Mouse (Mus musculus): ENCODE results near the gene Nudt7. TPM values are rescaled to one million over a fixed set of nuclear protein-coding genes. Genes with fewer than 3 reads are reported as not detected.

Nudt7 gene
- polyA plus RNA-seq, 1 experiment from 2014 or later = 15.1 TPM

DNA sequence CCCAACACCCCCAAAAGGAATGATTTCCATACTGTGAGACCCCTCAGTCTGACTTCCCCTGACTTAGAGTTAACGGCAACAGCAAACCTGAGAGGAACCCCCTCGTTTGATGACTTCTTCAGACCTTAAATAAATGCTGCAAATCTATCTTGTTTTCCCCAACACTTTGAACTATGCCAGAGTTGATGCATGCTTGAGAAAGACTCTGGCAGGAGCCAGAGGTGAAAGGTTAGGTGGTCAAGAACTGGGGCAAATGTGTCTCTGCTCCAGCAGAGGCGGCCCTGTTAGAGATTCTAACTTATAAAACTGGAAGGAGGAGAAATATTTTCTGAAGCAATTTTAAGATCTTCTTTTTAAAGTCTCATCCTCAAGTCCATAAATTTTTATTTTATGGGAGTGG, 26.3 kb downstream of the Nudt7 start:
- Histone ChIP-seq H3K27me3 (replicated peaks; ENCODE audit: control insufficient read depth, insufficient read depth, low read length) (no peaks in the 10 kb centered on the region), H3K4me3 (ENCODE audit: low read depth, low read length) (no peak overlapping the region), H3K27ac (replicated peaks; ENCODE audit: low read depth, low read length) (no peak overlapping the region), H3K36me3 (ENCODE audit: control insufficient read depth, insufficient read depth, low read length) (no peaks in the 10 kb centered on the region), H3K4me1 (ENCODE audit: control insufficient read depth, insufficient read depth, low read length) (no peaks in the 10 kb centered on the region), H3K4me2 (ENCODE audit: low read depth, low read length) (no peak overlapping the region), H3K9me3 (ENCODE audit: control insufficient read depth, low read length) (no peaks in the 10 kb centered on the region), H3K9ac (ENCODE audit: low read depth, low read length) (no peak overlapping the region)
- WGBS = 78% methylated on average over 3 of the region's 3 CpGs
- DNase-seq (ENCODE audit: low spot score) (no peak), ATAC-seq (ENCODE audit: low read depth) (no peak)

GRCm38 (mm10) chr8:114163871-114164270, 30.5 kb downstream of the Nudt7 start:
- WGBS = 84% methylated on average over 3 of the region's 3 CpGs
- DNase-seq (ENCODE audit: low spot score) (no peak), ATAC-seq (ENCODE audit: low read depth) (no peak)
- Histone ChIP-seq H3K9me3 (ENCODE audit: control insufficient read depth, low read length) (no peaks in the 10 kb centered on the region), H3K4me2 (ENCODE audit: low read depth, low read length) (no peak overlapping the region), H3K4me1 (ENCODE audit: control insufficient read depth, insufficient read depth, low read length) (no peaks in the 10 kb centered on the region), H3K36me3 (ENCODE audit: control insufficient read depth, insufficient read depth, low read length) (no peaks in the 10 kb centered on the region), H3K4me3 (ENCODE audit: low read depth, low read length) (no peak overlapping the region), H3K9ac (ENCODE audit: low read depth, low read length) (no peak overlapping the region), H3K27ac (replicated peaks; ENCODE audit: low read depth, low read length) (no peak overlapping the region), H3K27me3 (replicated peaks; ENCODE audit: control insufficient read depth, insufficient read depth, low read length) (no peaks in the 10 kb centered on the region)

DNA sequence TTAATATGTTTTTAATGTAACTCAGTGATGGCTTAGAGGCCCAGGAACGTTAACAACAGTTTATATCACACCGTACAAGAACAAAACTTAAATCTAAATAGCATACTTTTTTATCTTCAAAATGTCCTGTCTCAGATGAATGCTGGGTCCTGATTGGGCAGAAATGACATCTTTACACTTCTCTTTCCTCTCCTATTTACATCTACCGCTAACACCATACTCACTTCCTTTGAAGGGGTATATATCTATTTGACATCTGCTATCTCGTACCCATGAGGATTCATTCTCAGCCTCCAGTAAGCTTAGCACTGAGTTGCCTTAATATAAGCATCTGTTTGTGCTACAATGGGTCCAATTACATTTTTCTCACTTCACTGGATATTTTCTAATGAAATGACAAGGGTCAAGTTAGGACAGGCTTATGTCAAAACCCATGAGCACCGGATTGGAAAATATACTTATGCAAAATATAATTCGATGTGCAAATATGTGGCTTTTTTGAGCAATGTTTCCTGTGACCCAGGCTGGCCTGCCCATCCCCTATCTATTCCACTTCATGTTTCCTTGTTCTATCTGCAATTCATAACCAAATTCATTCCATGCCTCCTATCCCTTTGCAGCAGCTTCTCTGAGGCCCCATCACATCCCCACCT, 31.2 kb downstream of the Nudt7 start:
- no peak overlapping the region for H3K9ac ChIP-seq (ENCODE audit: low read depth, low read length)
- whole genome bisulfite sequencing = 86% methylated on average over 6 of the region's 6 CpGs

DNA sequence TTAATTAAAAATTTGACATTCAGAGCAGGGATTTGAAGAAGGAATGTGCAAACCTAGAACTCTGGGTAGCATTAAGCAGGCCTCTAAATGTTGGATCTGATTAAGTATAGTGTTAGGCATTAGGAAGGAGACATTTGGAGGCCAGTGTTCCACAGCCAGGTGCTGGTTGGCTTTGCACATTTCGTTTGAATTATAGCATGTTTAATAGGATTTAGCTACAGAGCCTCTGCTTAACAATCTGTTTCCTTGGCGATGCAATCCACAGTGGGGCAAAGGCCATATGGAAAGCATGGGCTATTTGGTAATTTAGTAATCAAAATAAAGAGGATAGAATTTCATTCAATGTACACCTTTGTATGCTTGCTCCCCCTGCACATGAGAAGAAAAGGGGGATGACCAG, 32.4 kb downstream of the Nudt7 start:
- H3K9me3 ChIP-seq (ENCODE audit: control insufficient read depth, low read length) = no peaks in the 10 kb centered on the region
- no peak for ATAC-seq (ENCODE audit: low read depth)
- 54% methylated on average over 2 of the region's 2 CpGs for WGBS

More for the DNA sequence above, 31.2 kb downstream of the Nudt7 start:
- H3K4me2 ChIP-seq (ENCODE audit: low read depth, low read length) = no peak overlapping the region
- H3K4me1 ChIP-seq (ENCODE audit: control insufficient read depth, insufficient read depth, low read length) = no peaks in the 10 kb centered on the region
- H3K4me3 ChIP-seq (ENCODE audit: low read depth, low read length) = no peak overlapping the region
- no peak overlapping the region for H3K27ac ChIP-seq (replicated peaks; ENCODE audit: low read depth, low read length)
- no peaks in the 10 kb centered on the region for H3K36me3 ChIP-seq (ENCODE audit: control insufficient read depth, insufficient read depth, low read length)
- ATAC-seq (ENCODE audit: low read depth) = no peak
- no peaks in the 10 kb centered on the region for H3K9me3 ChIP-seq (ENCODE audit: control insufficient read depth, low read length)
- H3K27me3 ChIP-seq (replicated peaks; ENCODE audit: control insufficient read depth, insufficient read depth, low read length) = no peaks in the 10 kb centered on the region
- no peak for DNase-seq (ENCODE audit: low spot score)

GRCm38 (mm10) chr8:114176721-114177120, 43.4 kb downstream of the Nudt7 start:
- 67% methylated on average over 3 of the region's 3 CpGs for WGBS
- DNase-seq (ENCODE audit: low spot score) (no peak), ATAC-seq (ENCODE audit: low read depth) (no peak)
- Histone ChIP-seq H3K4me1 (ENCODE audit: control insufficient read depth, insufficient read depth, low read length) (no peaks in the 10 kb centered on the region), H3K27me3 (replicated peaks; ENCODE audit: control insufficient read depth, insufficient read depth, low read length) (no peaks in the 10 kb centered on the region), H3K4me3 (ENCODE audit: low read depth, low read length) (no peak overlapping the region), H3K9me3 (ENCODE audit: control insufficient read depth, low read length) (no peaks in the 10 kb centered on the region), H3K36me3 (ENCODE audit: control insufficient read depth, insufficient read depth, low read length) (no peaks in the 10 kb centered on the region), H3K4me2 (ENCODE audit: low read depth, low read length) (no peak overlapping the region), H3K9ac (ENCODE audit: low read depth, low read length) (no peak overlapping the region), H3K27ac (replicated peaks; ENCODE audit: low read depth, low read length) (no peak overlapping the region)

More for the DNA sequence above, 32.4 kb downstream of the Nudt7 start:
- Histone ChIP-seq H3K27ac (replicated peaks; ENCODE audit: low read depth, low read length) (no peak overlapping the region), H3K4me3 (ENCODE audit: low read depth, low read length) (no peak overlapping the region), H3K4me2 (ENCODE audit: low read depth, low read length) (no peak overlapping the region), H3K9ac (ENCODE audit: low read depth, low read length) (no peak overlapping the region), H3K27me3 (replicated peaks; ENCODE audit: control insufficient read depth, insufficient read depth, low read length) (no peaks in the 10 kb centered on the region), H3K36me3 (ENCODE audit: control insufficient read depth, insufficient read depth, low read length) (no peaks in the 10 kb centered on the region), H3K4me1 (ENCODE audit: control insufficient read depth, insufficient read depth, low read length) (no peaks in the 10 kb centered on the region)
- DNase-seq (ENCODE audit: low spot score) = no peak

- Histone ChIP-seq H3K27ac (replicated peaks; ENCODE audit: low read depth, low read length) (no peak overlapping the region), H3K4me1 (ENCODE audit: control insufficient read depth, insufficient read depth, low read length) (no peaks in the 10 kb centered on the region), H3K4me2 (ENCODE audit: low read depth, low read length) (no peak overlapping the region), H3K4me3 (ENCODE audit: low read depth, low read length) (no peak overlapping the region), H3K27me3 (replicated peaks; ENCODE audit: control insufficient read depth, insufficient read depth, low read length) (no peaks in the 10 kb centered on the region), H3K9ac (ENCODE audit: low read depth, low read length) (no peak overlapping the region), H3K9me3 (ENCODE audit: control insufficient read depth, low read length) (no peaks in the 10 kb centered on the region), H3K36me3 (ENCODE audit: control insufficient read depth, insufficient read depth, low read length) (no peaks in the 10 kb centered on the region)
- no peak for DNase-seq (ENCODE audit: low spot score)
- 89% methylated on average over 5 of the region's 5 CpGs for WGBS
- no peak for ATAC-seq (ENCODE audit: low read depth)
Observed at GRCm38 (mm10) chr8:114193334-114193733, 60.0 kb downstream of the Nudt7 start.

GRCm38 (mm10) chr8:114198990-114199389, 65.6 kb downstream of the Nudt7 start:
- no peaks in the 10 kb centered on the region for H3K4me1 ChIP-seq (ENCODE audit: control insufficient read depth, insufficient read depth, low read length)
- ATAC-seq (ENCODE audit: low read depth) (no peak), DNase-seq (ENCODE audit: low spot score) (peak; percentile 34)
- H3K9me3 ChIP-seq (ENCODE audit: control insufficient read depth, low read length) = no peaks in the 10 kb centered on the region
- no peak overlapping the region for H3K27ac ChIP-seq (replicated peaks; ENCODE audit: low read depth, low read length)
- 0 out of 2 replicates have a peak, but pooled peaks cover 3% of the 10 kb centered on the region for H3K27me3 ChIP-seq (replicated peaks; ENCODE audit: control insufficient read depth, insufficient read depth, low read length)
- H3K4me2 ChIP-seq (ENCODE audit: low read depth, low read length) = no peak overlapping the region
- WGBS = 33% methylated on average over 2 of the region's 2 CpGs
- no peak overlapping the region for H3K4me3 ChIP-seq (ENCODE audit: low read depth, low read length)
- no peak overlapping the region for H3K9ac ChIP-seq (ENCODE audit: low read depth, low read length)
- no peaks in the 10 kb centered on the region for H3K36me3 ChIP-seq (ENCODE audit: control insufficient read depth, insufficient read depth, low read length)

Other genes with a start within 250 kb of the Nudt7 start
- gene Vat1l, start 72.1 kb downstream of the Nudt7 start, polyA plus RNA-seq (2014; fragmentation: Nextera tagmentation; extraction: Ambion mirVana) = 5.0 and 6.0 TPM in 2 replicates